Mouse (Mus musculus) liver, adult 2 months (tissue): ENCODE measurements around the gene Ulk4. TPM values are rescaled to one million over a fixed set of nuclear protein-coding genes. Genes with fewer than 3 reads are reported as not detected.

ENCODE experiments used
- DNase-seq: peaks from one replicate; pipeline ENCODE4 v3.0.0-alpha.2; 2011; ENCODE audit warnings: low read depth, low spot score; ENCODE audit errors: extremely low read depth
- H3K27ac ChIP-seq: fragments of 200-500 bp; replicated peaks from 2 replicates; pipeline ENCODE4 v1.5.1; 2012; ENCODE audit warnings: low read depth, mild to moderate bottlenecking, control low read depth, inconsistent platforms, low read length; ENCODE audit not compliant: insufficient read depth
- H3K27me3 ChIP-seq: fragments of 200-500 bp; 2 replicates; pipeline ENCODE4 v1.6.1; 2012; ENCODE audit warnings: mild to moderate bottlenecking, moderate library complexity, low read length, inconsistent platforms; ENCODE audit not compliant: control insufficient read depth, insufficient read depth
- H3K36me3 ChIP-seq: fragments of 200-500 bp; 2 replicates; pipeline ENCODE4 v1.6.1; 2012; ENCODE audit warnings: low read length, inconsistent platforms; ENCODE audit not compliant: control insufficient read depth, insufficient read depth
- H3K4me1 ChIP-seq: fragments of 200-500 bp; 2 replicates; pipeline ENCODE4 v1.6.1; 2011; ENCODE audit warnings: low read length; ENCODE audit not compliant: control insufficient read depth, insufficient read depth
- H3K4me3 ChIP-seq: fragments of 200-500 bp; 2 replicates; pipeline ENCODE4 v1.5.1; 2011; ENCODE audit warnings: low read depth, mild to moderate bottlenecking, control low read depth, low read length, moderate library complexity; ENCODE audit not compliant: insufficient read depth
- H3K79me2 ChIP-seq: fragments of 200-500 bp; 2 replicates; pipeline ENCODE4 v1.6.1; 2012; ENCODE audit warnings: inconsistent platforms, mild to moderate bottlenecking, low read length, moderate library complexity; ENCODE audit not compliant: control insufficient read depth, insufficient read depth
- H3K9ac ChIP-seq: fragments of 200-500 bp; 2 replicates; pipeline ENCODE4 v1.6.1; 2012; ENCODE audit warnings: low read depth, mild to moderate bottlenecking, control low read depth, inconsistent platforms, low read length
- CTCF ChIP-seq: fragments of 200-500 bp; IDR thresholded peaks from 2 replicates; pipeline ENCODE4 v1.5.1; 2011; ENCODE audit warnings: low read depth, low read length, control low read depth
- POLR2A ChIP-seq: fragments of 200-500 bp; IDR thresholded peaks from 2 replicates; pipeline ENCODE4 v1.6.1; 2011; ENCODE audit warnings: low read length, control low read depth; ENCODE audit not compliant: insufficient read depth; ENCODE audit errors: extremely low read depth
- WGBS: fragments of 180-500 bp; shearing (Covaris S2); methylation state at CpG from one replicate; pipeline ENCODE4 v1.1.7; 2018; 5-methylcytosine and 5-hydroxymethylcytosine counted together
- polyA plus RNA-seq: library from polyadenylated mRNA; depleted of rRNA; stranded (reverse); fragments of >200 nt; gene quantifications from 2 replicates; pipeline ENCODE4 v1.2.3, GENCODE M21; 2012
- total RNA-seq: library from RNA; depleted of rRNA; stranded (reverse); fragments of >200 nt; gene quantifications from 2 replicates; pipeline ENCODE4 v1.2.3, GENCODE M21; 2014

Gene Ulk4
- total and polyA plus RNA-seq, 2 experiments, result under 0.01 to 0.24 TPM

GRCm38 (mm10) chr9:121143208-121143607 lies 133.8 kb downstream of the Ulk4 start:
- Histone ChIP-seq H3K79me2 (no peaks in the 10 kb centered on the region), H3K9ac (no peak overlapping the region), H3K4me1 (no peaks in the 10 kb centered on the region), H3K27ac (no peak overlapping the region), H3K4me3 (no peak overlapping the region), H3K27me3 (no peaks in the 10 kb centered on the region), H3K36me3 (no peaks in the 10 kb centered on the region)
- no peak for DNase-seq
- TF ChIP-seq POLR2A (no peak), CTCF (no peak)
- WGBS, result 78% methylated on average over 6 of the region's 6 CpGs

DNA sequence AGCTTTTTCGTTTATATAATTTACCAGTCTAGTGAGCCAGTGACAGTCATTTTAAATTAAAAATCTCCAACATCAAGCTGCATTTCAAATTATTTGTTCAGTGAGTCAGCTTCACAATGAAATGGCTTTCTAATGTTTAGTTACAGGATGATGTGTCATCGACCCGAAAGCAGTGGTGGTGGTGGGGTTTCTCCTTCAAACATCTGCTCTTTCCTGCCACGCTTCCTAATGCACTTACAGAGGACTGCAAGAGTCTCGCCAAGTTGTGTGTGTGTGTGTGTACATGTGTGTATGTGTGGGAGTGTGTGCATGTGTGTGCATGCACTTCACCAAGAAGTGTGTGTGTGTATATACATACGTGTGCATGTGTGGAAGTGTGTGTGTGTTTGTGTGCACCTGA lies 144.4 kb downstream of the Ulk4 start:
- no peak overlapping the region for H3K4me3 ChIP-seq
- no peaks in the 10 kb centered on the region for H3K36me3 ChIP-seq
- no peaks in the 10 kb centered on the region for H3K4me1 ChIP-seq
- 61% methylated on average over 6 of the region's 6 CpGs for WGBS
- TF ChIP-seq CTCF (no peak), POLR2A (no peak)
- DNase-seq, result no peak
- H3K27ac ChIP-seq, result no peak overlapping the region
- H3K79me2 ChIP-seq, result no peaks in the 10 kb centered on the region
- no peaks in the 10 kb centered on the region for H3K27me3 ChIP-seq
- no peak overlapping the region for H3K9ac ChIP-seq

DNA sequence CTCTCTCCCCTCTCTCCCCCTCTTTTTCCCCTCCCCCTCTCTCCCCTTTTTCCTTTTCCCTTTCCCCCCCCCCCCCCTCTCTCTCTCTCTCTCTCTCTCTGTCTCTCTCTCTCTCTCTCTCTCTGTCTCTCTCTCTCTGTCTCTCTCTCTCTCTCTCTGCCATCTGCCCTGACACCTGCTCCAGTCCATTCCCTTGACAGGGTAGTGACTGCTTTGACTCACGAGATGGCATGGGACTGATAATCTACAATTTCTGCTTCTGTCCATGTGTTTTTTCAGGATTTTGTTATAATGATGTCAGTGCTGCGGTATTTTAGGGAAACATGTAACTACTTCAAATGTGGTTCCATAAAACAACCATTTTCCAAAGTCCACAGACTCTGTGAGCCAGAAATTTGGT lies 147.5 kb downstream of the Ulk4 start:
- H3K9ac ChIP-seq, result no peak overlapping the region
- no peak for DNase-seq
- no peaks in the 10 kb centered on the region for H3K36me3 ChIP-seq
- H3K79me2 ChIP-seq, result no peaks in the 10 kb centered on the region
- H3K27ac ChIP-seq, result no peak overlapping the region
- H3K4me3 ChIP-seq, result no peak overlapping the region
- H3K27me3 ChIP-seq, result no peaks in the 10 kb centered on the region
- TF ChIP-seq CTCF (no peak), POLR2A (no peak)
- H3K4me1 ChIP-seq, result no peaks in the 10 kb centered on the region
- WGBS, result 85% methylated on average over 2 of the region's 2 CpGs

DNA sequence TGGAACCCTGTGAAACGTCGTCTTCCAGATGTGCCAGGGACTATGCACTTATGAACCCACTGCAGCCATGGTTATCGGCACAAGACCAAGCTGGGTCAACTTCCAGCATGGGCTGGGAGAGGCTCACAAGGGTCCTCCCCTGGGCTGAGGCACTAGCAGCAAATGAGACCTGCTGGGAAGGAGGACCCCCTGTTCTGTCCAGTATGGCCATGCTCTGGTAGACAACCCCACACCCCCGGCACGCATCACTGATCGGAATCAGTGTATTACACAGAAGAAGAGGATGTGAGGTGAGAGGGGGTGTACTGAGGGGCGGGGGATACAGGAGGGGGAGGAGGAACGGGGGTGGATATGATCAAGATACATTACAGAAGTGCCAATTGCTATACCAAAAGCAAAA lies 148.1 kb downstream of the Ulk4 start:
- TF ChIP-seq CTCF, result no peak
- H3K79me2 ChIP-seq, result no peaks in the 10 kb centered on the region
- 88% methylated on average over 8 of the region's 8 CpGs for WGBS
- H3K4me3 ChIP-seq, result no peak overlapping the region
- H3K27ac ChIP-seq, result no peak overlapping the region
- H3K36me3 ChIP-seq, result no peaks in the 10 kb centered on the region
- H3K4me1 ChIP-seq, result no peaks in the 10 kb centered on the region
- no peak overlapping the region for H3K9ac ChIP-seq
- no peak for DNase-seq
- H3K27me3 ChIP-seq, result no peaks in the 10 kb centered on the region

DNA sequence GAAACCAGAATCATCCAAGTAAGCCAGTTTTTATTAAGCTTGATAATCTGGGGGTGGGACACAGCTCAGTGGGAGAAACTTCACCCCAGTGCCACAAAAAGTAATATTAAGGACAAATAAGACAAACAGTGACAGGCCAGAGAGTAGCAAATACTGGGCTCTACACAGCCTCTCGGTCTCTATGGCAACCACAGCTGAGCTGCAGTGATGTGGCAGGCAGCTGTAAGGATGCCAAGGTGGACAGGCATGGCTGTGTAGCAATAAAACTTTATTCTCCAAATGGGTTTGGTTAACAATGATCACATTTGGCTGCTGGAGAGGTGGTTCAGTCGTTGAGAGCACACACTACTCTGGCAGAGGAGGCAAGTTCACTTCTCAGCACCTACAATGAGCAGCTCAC lies 150.0 kb downstream of the Ulk4 start:
- Histone ChIP-seq H3K36me3 (no peaks in the 10 kb centered on the region), H3K4me1 (no peaks in the 10 kb centered on the region), H3K9ac (no peak overlapping the region), H3K79me2 (no peaks in the 10 kb centered on the region), H3K27ac (no peak overlapping the region), H3K27me3 (no peaks in the 10 kb centered on the region), H3K4me3 (no peak overlapping the region)
- no peak for DNase-seq
- TF ChIP-seq CTCF (no peak), POLR2A (no peak)
- WGBS, result 77% methylated on average over 2 of the region's 2 CpGs

- Histone ChIP-seq H3K4me1 (no peaks in the 10 kb centered on the region), H3K27ac (no peak overlapping the region), H3K36me3 (no peaks in the 10 kb centered on the region), H3K79me2 (no peaks in the 10 kb centered on the region), H3K27me3 (no peaks in the 10 kb centered on the region), H3K9ac (no peak overlapping the region), H3K4me3 (no peak overlapping the region)
- TF ChIP-seq CTCF (no peak), POLR2A (no peak)
- WGBS, result 54% methylated on average over 8 of the region's 8 CpGs
- no peak for DNase-seq
Measured at GRCm38 (mm10) chr9:121124705-121125104, 152.3 kb downstream of the Ulk4 start.
